Mouse (Mus musculus) hindbrain, embryonic 16.5 days (tissue): ENCODE data around the gene Galnt12. TPM values are rescaled to one million over a fixed set of nuclear protein-coding genes. Genes with fewer than 3 reads are reported as not detected.

Experiments used
- ATAC-seq: fragments of 200-750 bp; cut with Nextera tagmentation; 2 replicates; pipeline ENCODE4 v1.8.0; 2017; ENCODE audit warnings: moderate TSS enrichment, moderate library complexity
- H3K27ac ChIP-seq: fragments of 300-500 bp; sonication (generic); 2 replicates; pipeline ENCODE4 v1.5.1; 2014; ENCODE audit warnings: low read depth, mild to moderate bottlenecking, control low read depth, low read length, moderate library complexity
- H3K27me3 ChIP-seq: fragments of 300-500 bp; sonication (generic); replicated peaks from 2 replicates; pipeline ENCODE4 v1.6.1; 2014; ENCODE audit warnings: low read length; ENCODE audit not compliant: control insufficient read depth, insufficient read depth
- H3K36me3 ChIP-seq: fragments of 300-500 bp; sonication (generic); 2 replicates; pipeline ENCODE4 v1.6.1; 2014; ENCODE audit warnings: mild to moderate bottlenecking, low read length, moderate library complexity, mixed read lengths; ENCODE audit not compliant: control insufficient read depth, insufficient read depth
- H3K4me1 ChIP-seq: fragments of 300-500 bp; sonication (generic); 2 replicates; pipeline ENCODE4 v1.6.1; 2014; ENCODE audit warnings: low read depth, low read length; ENCODE audit not compliant: control insufficient read depth, insufficient read depth
- H3K4me2 ChIP-seq: fragments of 300-500 bp; sonication (generic); 2 replicates; pipeline ENCODE4 v1.6.1; 2014; ENCODE audit warnings: mild to moderate bottlenecking, low read length, control low read depth, moderate library complexity
- H3K4me3 ChIP-seq: fragments of 300-500 bp; sonication (generic); 2 replicates; pipeline ENCODE4 v1.5.1; 2014; ENCODE audit warnings: mild to moderate bottlenecking, low read length, control low read depth, moderate library complexity
- H3K9ac ChIP-seq: fragments of 300-500 bp; sonication (generic); 2 replicates; pipeline ENCODE4 v1.6.1; 2014; ENCODE audit warnings: low read depth, mild to moderate bottlenecking, control low read depth, low read length, moderate library complexity
- H3K9me3 ChIP-seq: fragments of 300-500 bp; sonication (generic); 2 replicates; pipeline ENCODE4 v1.6.1; 2014; ENCODE audit warnings: mild to moderate bottlenecking, low read length, moderate library complexity; ENCODE audit not compliant: control insufficient read depth
- WGBS: fragments of 180-500 bp; shearing (Covaris S2); extraction: QIAGEN DNeasy Blood & Tissue Kit; methylation state at CpG from one replicate; pipeline ENCODE4 v1.1.7; 2014; 5-methylcytosine and 5-hydroxymethylcytosine counted together
- polyA plus RNA-seq: library from polyadenylated mRNA; unstranded; fragments of >200 nt; fragmentation: Nextera tagmentation; extraction: Ambion mirVana; gene quantifications from 2 replicates; pipeline ENCODE4 v1.2.1, GENCODE M21; 2015

The Galnt12 gene
- polyA plus RNA-seq, 1 experiment from 2014 or later = 1.1 TPM

- Histone ChIP-seq H3K27me3 (no peaks in the 10 kb centered on the region), H3K27ac (no peak overlapping the region)
- WGBS = 49% methylated on average over 4 of the region's 4 CpGs
Observed at GRCm38 (mm10) chr4:47129572-47129971, 37.9 kb downstream of the Galnt12 start.

GRCm38 (mm10) chr4:47130111-47131050 lies 38.7 kb downstream of the Galnt12 start:
- no peak overlapping the region for H3K4me3 ChIP-seq
- H3K4me1 ChIP-seq = no peaks in the 10 kb centered on the region
- ATAC-seq = no peak
- no peak overlapping the region for H3K27ac ChIP-seq
- H3K27me3 ChIP-seq = no peaks in the 10 kb centered on the region
- WGBS = 81% methylated on average over 8 of the region's 8 CpGs
- H3K9ac ChIP-seq = no peak overlapping the region
- no peaks in the 10 kb centered on the region for H3K36me3 ChIP-seq
- no peak overlapping the region for H3K4me2 ChIP-seq
- H3K9me3 ChIP-seq = peaks cover 7% of the 10 kb centered on the region; the same call in 1 of the 2 replicates

More at GRCm38 (mm10) chr4:47129572-47129971, 37.9 kb downstream of the Galnt12 start:
- Histone ChIP-seq H3K9me3 (peaks cover 7% of the 10 kb centered on the region; the same call in 1 of the 2 replicates), H3K4me1 (no peaks in the 10 kb centered on the region), H3K36me3 (no peaks in the 10 kb centered on the region), H3K4me2 (no peak overlapping the region), H3K4me3 (no peak overlapping the region), H3K9ac (no peak overlapping the region)
- no peak for ATAC-seq

- Histone ChIP-seq H3K9ac (no peak overlapping the region), H3K27me3 (no peaks in the 10 kb centered on the region), H3K27ac (no peak overlapping the region), H3K36me3 (no peaks in the 10 kb centered on the region), H3K4me2 (no peak overlapping the region), H3K9me3 (peaks cover 3% of the 10 kb centered on the region; the same call in 1 of the 2 replicates), H3K4me3 (no peak overlapping the region), H3K4me1 (no peaks in the 10 kb centered on the region)
- WGBS = 81% methylated on average over 3 of the region's 3 CpGs
- no peak for ATAC-seq
Observed at GRCm38 (mm10) chr4:47131931-47132330, 40.2 kb downstream of the Galnt12 start.

- Histone ChIP-seq H3K36me3 (no peaks in the 10 kb centered on the region), H3K27ac (no peak overlapping the region), H3K27me3 (no peaks in the 10 kb centered on the region), H3K9ac (no peak overlapping the region), H3K9me3 (no peaks in the 10 kb centered on the region), H3K4me2 (no peak overlapping the region), H3K4me1 (no peaks in the 10 kb centered on the region), H3K4me3 (no peak overlapping the region)
- no peak for ATAC-seq
- WGBS = 36% methylated on average over 3 of the region's 3 CpGs
Observed at GRCm38 (mm10) chr4:47132413-47132812, 40.7 kb downstream of the Galnt12 start.

- no peaks in the 10 kb centered on the region for H3K36me3 ChIP-seq
- peaks cover under 1% of the 10 kb centered on the region for H3K4me1 ChIP-seq
- H3K9ac ChIP-seq = no peak overlapping the region
- WGBS = 82% methylated on average over 8 of the region's 8 CpGs
- H3K27ac ChIP-seq = no peak overlapping the region
- no peaks in the 10 kb centered on the region for H3K27me3 ChIP-seq
- no peak overlapping the region for H3K4me2 ChIP-seq
- no peak for ATAC-seq
- H3K4me3 ChIP-seq = no peak overlapping the region
- no peaks in the 10 kb centered on the region for H3K9me3 ChIP-seq
Observed at GRCm38 (mm10) chr4:47136699-47137101, 45.0 kb downstream of the Galnt12 start.

- WGBS = 78% methylated on average over 5 of the region's 5 CpGs
- no peaks in the 10 kb centered on the region for H3K9me3 ChIP-seq
- no peaks in the 10 kb centered on the region for H3K27me3 ChIP-seq
- H3K4me1 ChIP-seq = peaks cover 4% of the 10 kb centered on the region
- no peak overlapping the region for H3K9ac ChIP-seq
- H3K4me3 ChIP-seq = no peak overlapping the region
- no peak overlapping the region for H3K4me2 ChIP-seq
- no peaks in the 10 kb centered on the region for H3K36me3 ChIP-seq
- ATAC-seq = no peak
- H3K27ac ChIP-seq = no peak overlapping the region
Observed at GRCm38 (mm10) chr4:47137479-47137878, 45.8 kb downstream of the Galnt12 start.

GRCm38 (mm10) chr4:47138411-47138810 lies 46.7 kb downstream of the Galnt12 start:
- no peak for ATAC-seq
- Histone ChIP-seq H3K36me3 (no peaks in the 10 kb centered on the region), H3K9ac (no peak overlapping the region), H3K4me3 (no peak overlapping the region), H3K27me3 (no peaks in the 10 kb centered on the region), H3K9me3 (no peaks in the 10 kb centered on the region), H3K4me2 (no peak overlapping the region), H3K4me1 (peaks cover 4% of the 10 kb centered on the region), H3K27ac (no peak overlapping the region)
- 83% methylated on average over 7 of the region's 7 CpGs for WGBS

- 39% methylated on average over 9 of the region's 9 CpGs for WGBS
- Histone ChIP-seq H3K4me3 (no peak overlapping the region), H3K27me3 (no peaks in the 10 kb centered on the region), H3K4me2 (no peak overlapping the region), H3K9ac (no peak overlapping the region), H3K4me1 (peaks cover 4% of the 10 kb centered on the region), H3K9me3 (no peaks in the 10 kb centered on the region), H3K36me3 (no peaks in the 10 kb centered on the region), H3K27ac (no peak overlapping the region)
- ATAC-seq = no peak
Observed at GRCm38 (mm10) chr4:47138967-47139777, 47.5 kb downstream of the Galnt12 start.

- no peaks in the 10 kb centered on the region for H3K36me3 ChIP-seq
- H3K27ac ChIP-seq = no peak overlapping the region
- no peaks in the 10 kb centered on the region for H3K9me3 ChIP-seq
- no peak overlapping the region for H3K4me2 ChIP-seq
- 88% methylated on average over 3 of the region's 3 CpGs for WGBS
- no peak overlapping the region for H3K4me3 ChIP-seq
- no peaks in the 10 kb centered on the region for H3K27me3 ChIP-seq
- peaks cover 4% of the 10 kb centered on the region for H3K4me1 ChIP-seq
- H3K9ac ChIP-seq = no peak overlapping the region
- ATAC-seq = no peak
Observed at GRCm38 (mm10) chr4:47140301-47140700, 48.6 kb downstream of the Galnt12 start.
